Mouse (Mus musculus) CH12.LX (cell line): Measurements from ENCODE around the gene Lcn12.

ENCODE experiments used
- CTCF ChIP-seq, 2 experiments: IDR thresholded peaks in 1 of 2; conservative IDR thresholded peaks in 1 of 2; 2 replicates each; pipeline ENCODE4 v1.5.1; 2011 to 2012; ENCODE audit warnings: low read depth in 2 of 2, low read length in 2 of 2, improper control_type of control experiment in 1 of 2, inconsistent platforms in 1 of 2, mild to moderate bottlenecking in 1 of 2, moderate library complexity in 1 of 2
- KAT2A ChIP-seq: IDR thresholded peaks from 2 replicates; pipeline ENCODE4 v1.6.1; 2012; ENCODE audit warnings: low read length, improper control_type of control experiment, inconsistent platforms; ENCODE audit not compliant: insufficient replicate concordance
- UBTF ChIP-seq: IDR thresholded peaks from 2 replicates; pipeline ENCODE4 v1.6.1; 2012; ENCODE audit warnings: low read depth, mild to moderate bottlenecking, inconsistent platforms, low read length, improper control_type of control experiment, moderate library complexity
- ZC3H11A ChIP-seq: IDR thresholded peaks from 2 replicates; pipeline ENCODE4 v1.6.1; 2012; ENCODE audit warnings: low read depth, mild to moderate bottlenecking, inconsistent platforms, low read length, improper control_type of control experiment
- ZNF384 ChIP-seq: IDR thresholded peaks from 2 replicates; pipeline ENCODE4 v1.6.1; 2012; ENCODE audit warnings: low read depth, low read length, improper control_type of control experiment, inconsistent platforms

DNA sequence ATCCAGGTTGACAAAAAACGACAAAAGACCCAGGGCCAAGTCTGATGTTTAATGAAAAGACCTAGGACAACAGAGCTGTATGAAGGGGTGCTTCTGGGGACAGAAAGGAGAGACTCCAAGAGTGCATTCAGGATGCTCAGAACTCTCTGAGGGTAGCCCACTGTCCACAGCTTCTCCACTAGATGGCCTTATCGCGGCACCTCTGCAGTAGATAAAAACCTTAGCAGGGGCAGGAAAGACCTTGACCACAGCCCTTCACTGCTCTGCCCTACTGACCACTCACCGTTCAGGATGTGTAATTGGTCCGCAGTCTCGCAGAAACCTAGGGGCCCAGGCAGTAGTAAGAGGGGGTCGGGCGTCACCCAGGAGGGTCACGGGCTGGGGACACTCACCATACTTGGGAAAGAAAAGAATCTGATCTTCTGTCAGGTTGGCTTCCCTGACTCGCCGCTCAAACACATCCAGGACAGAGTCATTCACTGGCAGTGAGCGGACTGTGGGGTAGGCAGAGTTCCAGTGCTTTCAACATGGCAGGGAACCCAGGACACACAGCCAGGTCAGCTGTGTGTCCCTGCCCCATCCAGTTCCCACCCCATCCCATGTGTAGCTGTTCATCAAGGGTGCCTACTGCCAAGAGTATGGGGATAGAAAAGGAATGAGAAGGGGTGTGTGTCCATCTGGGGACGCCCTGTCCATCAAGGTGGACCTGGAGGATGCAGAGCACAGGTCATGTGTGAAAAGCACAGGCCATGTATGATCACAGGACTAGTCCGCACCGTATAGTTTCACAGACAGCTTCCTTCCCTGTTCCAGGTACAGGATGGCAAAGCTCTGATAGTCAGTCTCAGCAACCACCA is 5.1 kb upstream of the Lcn12 start:
- peak in 1 of 2 experiments; percentile 59; a peak in 2 of 4 replicates for TF ChIP-seq CTCF (conservative IDR thresholded peaks at IDR 0.05 in 1 of 2, IDR thresholded peaks at IDR 0.05 in 1 of 2; ENCODE audit: low read depth in 2 of 2, low read length in 2 of 2)
- TF ChIP-seq ZC3H11A = no peak
- no peak for TF ChIP-seq KAT2A
- TF ChIP-seq UBTF = no peak
- TF ChIP-seq ZNF384 = no peak
